Mouse (Mus musculus): ENCODE data around the gene Urm1. TPM values are rescaled to one million over a fixed set of nuclear protein-coding genes. Genes with fewer than 3 reads are reported as not detected.
A peak's percentile ranks its signal among the peaks of the same experiment; 100 is the strongest.

Gene Urm1
- polyA plus RNA-seq, 1 experiment from 2014 or later = 22.3 TPM

DNA sequence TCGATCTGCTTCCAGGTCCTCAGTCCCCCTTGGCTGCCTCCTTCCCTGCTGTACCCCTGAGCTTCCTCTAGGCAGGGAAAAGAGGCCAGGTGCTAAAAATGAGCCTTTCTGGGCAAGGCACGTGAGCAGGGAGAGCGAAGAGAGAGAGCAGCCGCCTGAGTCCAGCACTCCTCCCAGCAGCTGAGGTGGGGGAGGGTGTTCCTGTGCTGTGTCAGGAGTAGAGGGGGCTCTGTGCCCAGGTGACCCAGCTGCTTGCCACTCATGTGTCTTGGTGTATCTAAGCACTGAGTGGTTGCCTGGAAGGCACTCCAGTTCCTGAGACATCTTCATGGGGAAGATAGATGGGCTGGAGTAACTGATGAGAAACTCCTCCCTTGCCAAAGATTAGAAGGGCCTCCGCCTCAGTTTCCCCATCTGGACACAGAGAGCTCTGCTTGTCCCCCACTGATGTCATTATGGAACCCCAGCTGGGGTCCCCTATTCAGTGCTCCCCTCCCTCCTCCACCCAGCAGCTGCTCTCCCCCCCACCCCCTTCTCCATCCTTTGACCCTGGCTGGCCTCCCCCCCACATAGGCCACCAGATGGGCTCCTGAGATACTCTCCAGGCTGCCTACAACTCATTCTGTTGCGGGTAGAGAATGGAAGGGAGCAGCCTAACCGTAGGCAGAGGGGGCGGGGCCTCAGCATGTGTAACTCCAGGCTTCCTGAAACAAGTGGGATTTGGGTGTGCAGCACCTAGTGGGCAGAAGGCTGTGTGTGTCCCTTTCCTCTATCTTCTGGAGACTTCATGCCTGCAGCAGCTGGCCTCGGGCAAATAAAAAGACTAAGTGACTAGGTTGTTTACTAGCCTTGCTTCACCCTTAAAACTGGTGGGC, 23.6 kb downstream of the Urm1 start:
- Histone ChIP-seq H3K4me3 (peak overlapping the region; percentile 94), H3K9me3 (replicated peaks) (no peaks in the 10 kb centered on the region), H3K36me3 (peaks cover 51% of the 10 kb centered on the region), H3K27ac (replicated peaks) (peak overlapping the region; percentile 100), H3K27me3 (ENCODE audit: low read depth, poor library complexity, severe bottlenecking) (peaks cover 66% of the 10 kb centered on the region), H3K4me1 (peaks cover 98% of the 10 kb centered on the region)
- 38% methylated on average over 9 of the region's 9 CpGs for WGBS
- peak; percentile 68 for DNase-seq (ENCODE audit: low spot score)

DNA sequence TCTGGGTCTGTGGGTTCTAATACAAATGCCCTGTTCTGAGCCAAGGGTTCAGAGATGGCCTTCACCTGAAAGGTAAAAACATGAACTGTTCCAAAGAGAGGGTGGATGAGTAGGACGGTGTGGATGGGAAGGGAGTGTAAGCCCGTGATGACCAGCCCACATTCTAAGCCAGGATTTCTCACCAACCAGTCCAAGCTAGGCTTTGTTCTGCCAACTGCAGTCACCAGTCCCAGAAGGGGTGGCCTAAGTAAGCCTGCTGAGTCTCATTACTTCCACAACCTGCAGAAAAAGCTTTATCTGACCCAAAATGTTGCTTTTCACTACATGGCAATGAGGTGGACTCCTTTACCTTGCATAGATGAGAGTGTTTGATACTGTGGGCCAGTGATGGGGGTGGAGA, 24.2 kb downstream of the Urm1 start:
- Histone ChIP-seq H3K27me3 (ENCODE audit: low read depth, poor library complexity, severe bottlenecking) (peaks cover 73% of the 10 kb centered on the region), H3K27ac (replicated peaks) (peak overlapping the region; percentile 100), H3K9me3 (replicated peaks) (no peaks in the 10 kb centered on the region), H3K36me3 (peaks cover 51% of the 10 kb centered on the region), H3K4me3 (peak overlapping the region; percentile 94), H3K4me1 (peaks cover 98% of the 10 kb centered on the region)
- DNase-seq (ENCODE audit: low spot score) = peak; percentile 34
- 44% methylated on average over 2 of the region's 2 CpGs for WGBS

DNA sequence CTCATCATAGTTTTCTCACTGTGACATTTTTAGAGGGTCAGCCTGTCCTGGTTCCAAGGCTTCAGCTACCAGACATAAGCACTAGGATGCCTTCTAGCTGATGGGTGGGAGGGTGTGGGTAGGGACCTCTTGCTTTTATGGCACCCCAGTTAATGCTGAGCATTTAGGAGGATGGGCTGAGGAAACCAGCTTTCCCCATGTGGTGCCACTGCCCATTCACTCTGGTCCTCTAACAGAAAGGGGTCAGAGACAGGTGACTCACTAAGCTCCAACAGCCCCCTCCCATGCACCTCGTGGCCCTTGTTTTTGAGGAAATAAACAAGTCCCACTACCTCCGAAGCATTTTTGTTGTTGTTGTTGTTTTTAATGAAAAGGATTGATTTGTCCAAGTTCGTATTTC, 24.8 kb downstream of the Urm1 start:
- peaks cover 51% of the 10 kb centered on the region for H3K36me3 ChIP-seq
- WGBS = 9% methylated on average over 3 of the region's 3 CpGs
- peaks cover 98% of the 10 kb centered on the region for H3K4me1 ChIP-seq
- H3K4me3 ChIP-seq = peak overlapping the region; percentile 94
- peaks cover 76% of the 10 kb centered on the region for H3K27me3 ChIP-seq (ENCODE audit: low read depth, poor library complexity, severe bottlenecking)
- H3K27ac ChIP-seq (replicated peaks) = peak overlapping the region; percentile 100
- no peak for DNase-seq (ENCODE audit: low spot score)
- no peaks in the 10 kb centered on the region for H3K9me3 ChIP-seq (replicated peaks)

DNA sequence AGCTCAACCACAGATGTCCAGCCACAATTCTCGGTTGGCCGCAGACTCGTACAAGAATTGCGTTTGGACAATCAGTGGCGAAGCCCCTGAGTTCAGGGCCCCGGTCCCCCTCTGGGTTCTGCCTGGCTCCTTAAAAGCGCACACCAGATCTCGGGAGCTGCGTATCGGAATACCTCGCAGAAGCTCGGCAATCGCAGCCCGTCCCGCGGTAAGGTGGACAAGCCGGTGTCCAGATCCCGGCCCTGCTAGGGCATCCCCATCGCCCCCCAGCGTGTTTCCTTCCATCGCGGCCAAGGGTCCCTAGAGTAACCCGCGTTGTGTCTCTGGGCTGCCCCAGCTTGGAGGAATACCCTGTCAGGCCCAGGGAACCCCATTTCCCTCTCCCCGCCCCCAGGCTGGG, 25.8 kb downstream of the Urm1 start:
- Histone ChIP-seq H3K27me3 (ENCODE audit: low read depth, poor library complexity, severe bottlenecking) (peaks cover 76% of the 10 kb centered on the region), H3K27ac (replicated peaks) (peak overlapping the region; percentile 100), H3K9me3 (replicated peaks) (no peaks in the 10 kb centered on the region), H3K4me1 (peaks cover 98% of the 10 kb centered on the region), H3K4me3 (peak overlapping the region; percentile 94), H3K36me3 (peaks cover 46% of the 10 kb centered on the region)
- DNase-seq (ENCODE audit: low spot score) = no peak
- WGBS = 2% methylated on average over 25 of the region's 25 CpGs

DNA sequence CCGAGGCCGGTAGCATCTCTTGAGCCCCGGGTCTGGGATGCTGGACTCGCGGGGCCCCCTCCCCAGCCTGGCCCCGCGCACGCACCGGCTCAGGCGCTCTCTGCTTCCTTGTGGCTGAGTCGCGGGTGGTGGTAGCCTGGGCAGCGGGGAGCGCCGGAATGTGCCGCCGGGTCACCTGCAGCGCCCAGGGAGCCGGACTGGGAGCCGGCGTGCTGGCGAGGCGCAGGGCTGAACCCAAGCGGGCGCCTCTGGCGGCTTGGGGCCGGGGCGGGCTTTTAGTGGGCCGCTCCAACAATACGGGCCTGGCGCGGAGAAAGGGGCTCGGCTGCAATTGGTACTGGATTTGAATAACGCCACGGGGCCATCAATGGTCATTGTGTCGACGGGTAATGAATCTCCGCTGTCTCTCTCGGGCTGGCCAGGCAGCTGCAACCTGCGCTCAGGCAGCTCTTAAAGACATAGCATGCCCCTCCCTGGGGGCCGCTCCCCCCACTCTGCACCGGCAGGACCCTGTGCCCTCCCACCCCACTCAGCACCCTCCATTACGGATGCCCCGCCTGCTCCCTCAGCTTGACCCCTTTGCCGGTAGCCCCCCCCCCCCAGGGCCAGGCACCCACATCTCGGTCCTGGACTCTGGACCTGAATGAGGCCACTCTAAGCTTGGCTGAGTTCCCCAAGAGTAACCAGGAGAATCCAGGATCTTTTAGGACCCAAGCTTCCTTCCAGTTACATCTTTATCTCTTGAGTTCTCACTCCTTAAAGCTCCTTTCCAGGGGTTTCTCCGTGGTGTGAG, 26.4 kb downstream of the Urm1 start:
- H3K27me3 ChIP-seq (ENCODE audit: low read depth, poor library complexity, severe bottlenecking) = peaks cover 76% of the 10 kb centered on the region
- no peaks in the 10 kb centered on the region for H3K9me3 ChIP-seq (replicated peaks)
- 2% methylated on average over 47 of the region's 47 CpGs for WGBS
- DNase-seq (ENCODE audit: low spot score) = peak; percentile 89
- peak overlapping the region; percentile 94 for H3K4me3 ChIP-seq
- peaks cover 98% of the 10 kb centered on the region for H3K4me1 ChIP-seq
- H3K36me3 ChIP-seq = peaks cover 40% of the 10 kb centered on the region
- H3K27ac ChIP-seq (replicated peaks) = peak overlapping the region; percentile 100

DNA sequence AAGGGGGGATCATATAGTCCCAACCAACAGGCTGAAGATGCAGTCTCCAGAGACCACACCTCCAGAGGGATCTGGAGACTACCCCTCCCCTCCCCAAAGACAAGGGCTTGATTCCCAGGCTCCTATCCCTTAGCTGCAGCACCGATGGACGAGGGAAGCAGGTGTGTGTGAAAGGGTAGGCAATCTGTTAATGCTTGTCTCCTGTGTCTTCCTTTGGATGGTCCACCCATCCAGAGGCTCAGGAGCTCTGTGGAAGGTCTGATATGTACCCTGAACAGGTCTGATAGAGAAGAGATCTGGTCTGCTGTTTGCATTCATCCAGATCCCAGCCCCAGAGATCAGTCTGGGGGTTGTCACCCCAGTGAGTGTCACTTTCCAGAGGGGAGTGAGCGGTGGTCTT, 27.0 kb downstream of the Urm1 start:
- Histone ChIP-seq H3K36me3 (peaks cover 33% of the 10 kb centered on the region), H3K9me3 (replicated peaks) (no peaks in the 10 kb centered on the region), H3K27me3 (ENCODE audit: low read depth, poor library complexity, severe bottlenecking) (peaks cover 75% of the 10 kb centered on the region), H3K27ac (replicated peaks) (peak overlapping the region; percentile 100), H3K4me1 (peaks cover 100% of the 10 kb centered on the region), H3K4me3 (peak overlapping the region; percentile 94)
- 20% methylated on average over 3 of the region's 3 CpGs for WGBS
- DNase-seq (ENCODE audit: low spot score) = peak; percentile 41

DNA sequence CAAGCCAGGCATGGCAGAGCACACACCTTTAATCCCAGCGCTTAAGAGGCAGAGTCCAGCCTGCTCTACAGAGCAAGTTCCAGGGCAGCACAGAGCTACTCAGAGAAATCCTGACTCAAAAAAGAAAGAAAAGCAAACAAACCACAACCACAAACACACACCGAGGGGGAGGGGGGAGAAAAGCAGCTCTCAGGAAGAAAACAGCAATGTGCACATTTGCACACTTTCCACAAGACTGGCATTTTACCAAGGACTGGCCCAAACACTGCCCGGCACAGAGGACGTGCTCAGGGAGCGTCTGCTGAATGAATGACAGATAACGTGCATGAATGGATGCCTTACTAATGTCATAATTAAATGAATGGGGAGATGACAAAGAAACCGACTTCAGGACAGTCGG, 29.2 kb downstream of the Urm1 start:
- DNase-seq (ENCODE audit: low spot score) = no peak
- peak overlapping the region; percentile 100 for H3K27ac ChIP-seq (replicated peaks)
- H3K4me1 ChIP-seq = peaks cover 100% of the 10 kb centered on the region
- H3K9me3 ChIP-seq (replicated peaks) = no peaks in the 10 kb centered on the region
- WGBS = 65% methylated on average over 8 of the region's 8 CpGs
- peaks cover 54% of the 10 kb centered on the region for H3K27me3 ChIP-seq (ENCODE audit: low read depth, poor library complexity, severe bottlenecking)
- H3K4me3 ChIP-seq = no peak overlapping the region
- H3K36me3 ChIP-seq = peaks cover 12% of the 10 kb centered on the region

DNA sequence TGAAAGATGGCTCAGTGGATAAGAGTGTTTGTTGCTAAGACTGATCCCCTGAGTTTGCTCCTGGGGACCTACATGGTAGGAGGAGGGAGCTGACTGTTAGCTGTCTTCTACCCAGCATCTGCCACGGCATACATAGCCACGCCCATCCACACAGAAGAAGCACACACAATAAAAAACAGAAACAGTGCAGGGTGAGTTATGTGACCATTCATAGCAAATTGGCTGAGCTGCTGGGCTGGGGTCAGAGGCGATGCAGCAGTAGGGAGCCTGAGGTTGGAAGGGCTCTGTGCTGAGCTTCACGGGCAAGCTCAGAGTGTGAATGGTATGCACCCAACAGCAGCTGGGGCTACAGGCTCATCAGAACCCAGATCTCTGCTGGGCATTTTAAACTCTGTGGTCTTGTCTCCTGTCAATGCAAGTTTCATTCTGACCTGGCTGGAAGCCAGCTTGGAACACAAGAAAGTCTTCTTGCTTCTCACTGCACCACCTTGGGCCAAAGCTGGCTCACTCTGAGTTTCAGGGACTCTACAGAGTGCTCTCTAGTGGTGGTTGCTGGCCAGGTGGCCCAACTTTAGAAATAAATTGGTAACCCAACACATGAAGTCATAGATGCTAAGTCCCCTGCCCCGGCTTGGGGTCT, 30.1 kb downstream of the Urm1 start:
- Histone ChIP-seq H3K27me3 (ENCODE audit: low read depth, poor library complexity, severe bottlenecking) (peaks cover 47% of the 10 kb centered on the region), H3K4me3 (peak overlapping the region; percentile 7; the same call in 1 of the 2 replicates), H3K36me3 (peaks cover 3% of the 10 kb centered on the region), H3K4me1 (peaks cover 100% of the 10 kb centered on the region), H3K27ac (replicated peaks) (peak overlapping the region; percentile 100), H3K9me3 (replicated peaks) (no peaks in the 10 kb centered on the region)
- 57% methylated on average over 5 of the region's 5 CpGs for WGBS
- peak; percentile 17 for DNase-seq (ENCODE audit: low spot score)

DNA sequence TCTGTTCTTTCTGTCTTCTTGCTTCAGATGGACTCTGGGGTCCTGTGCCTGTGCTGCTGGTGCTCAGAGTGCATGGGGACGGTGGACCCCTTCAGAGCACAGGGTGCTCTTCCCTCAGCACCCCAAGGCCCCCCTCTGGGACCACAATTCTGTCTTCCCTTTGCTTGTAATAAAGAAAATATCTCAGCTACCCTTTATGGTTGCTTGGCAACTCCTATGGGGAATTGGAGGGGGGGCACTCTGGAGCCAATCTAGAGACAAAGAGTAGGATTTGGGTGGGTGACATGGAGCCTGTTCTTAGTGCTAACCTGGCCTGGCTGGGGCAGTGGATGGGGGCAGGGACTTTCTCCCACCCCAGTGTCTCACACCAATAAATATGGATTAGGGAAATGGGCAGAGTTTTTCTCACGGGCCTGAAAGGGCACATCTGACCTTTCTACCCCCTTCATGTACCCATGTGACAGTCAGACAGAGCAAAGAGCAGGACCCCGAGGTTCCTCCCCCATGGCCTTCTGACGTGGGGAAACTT, 33.1 kb downstream of the Urm1 start:
- H3K4me3 ChIP-seq = peak overlapping the region; percentile 17
- peak; percentile 80 for DNase-seq (ENCODE audit: low spot score)
- H3K4me1 ChIP-seq = peaks cover 100% of the 10 kb centered on the region
- peaks cover 25% of the 10 kb centered on the region for H3K27me3 ChIP-seq (ENCODE audit: low read depth, poor library complexity, severe bottlenecking)
- 15% methylated on average over 4 of the region's 4 CpGs for WGBS
- peak overlapping the region; percentile 100 for H3K27ac ChIP-seq (replicated peaks)
- H3K36me3 ChIP-seq = no peaks in the 10 kb centered on the region
- no peaks in the 10 kb centered on the region for H3K9me3 ChIP-seq (replicated peaks)

DNA sequence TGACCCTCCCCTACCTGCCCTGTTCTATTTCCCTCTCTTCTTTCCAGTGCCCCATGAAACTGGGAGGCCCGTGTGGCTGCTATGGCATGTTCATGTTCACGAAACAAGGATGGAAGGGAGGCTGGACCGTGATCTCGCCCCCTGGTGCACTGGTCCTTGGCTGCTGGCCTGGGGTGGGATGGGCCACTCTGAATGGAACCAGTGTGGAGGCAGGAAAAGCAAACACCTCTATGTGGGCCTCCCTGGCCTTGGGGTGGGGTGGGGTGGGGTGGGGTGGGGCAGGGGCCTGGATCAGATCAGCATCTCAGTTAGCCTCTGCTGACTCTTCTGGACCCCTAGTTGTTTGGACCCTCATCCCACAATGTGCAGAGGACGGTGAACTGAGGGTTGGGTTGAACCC, 33.9 kb downstream of the Urm1 start:
- Histone ChIP-seq H3K36me3 (no peaks in the 10 kb centered on the region), H3K9me3 (replicated peaks) (no peaks in the 10 kb centered on the region), H3K27me3 (ENCODE audit: low read depth, poor library complexity, severe bottlenecking) (peaks cover 25% of the 10 kb centered on the region), H3K4me1 (peaks cover 100% of the 10 kb centered on the region), H3K27ac (replicated peaks) (peak overlapping the region; percentile 100), H3K4me3 (peak overlapping the region; percentile 17)
- no peak for DNase-seq (ENCODE audit: low spot score)
- 41% methylated on average over 5 of the region's 5 CpGs for WGBS

DNA sequence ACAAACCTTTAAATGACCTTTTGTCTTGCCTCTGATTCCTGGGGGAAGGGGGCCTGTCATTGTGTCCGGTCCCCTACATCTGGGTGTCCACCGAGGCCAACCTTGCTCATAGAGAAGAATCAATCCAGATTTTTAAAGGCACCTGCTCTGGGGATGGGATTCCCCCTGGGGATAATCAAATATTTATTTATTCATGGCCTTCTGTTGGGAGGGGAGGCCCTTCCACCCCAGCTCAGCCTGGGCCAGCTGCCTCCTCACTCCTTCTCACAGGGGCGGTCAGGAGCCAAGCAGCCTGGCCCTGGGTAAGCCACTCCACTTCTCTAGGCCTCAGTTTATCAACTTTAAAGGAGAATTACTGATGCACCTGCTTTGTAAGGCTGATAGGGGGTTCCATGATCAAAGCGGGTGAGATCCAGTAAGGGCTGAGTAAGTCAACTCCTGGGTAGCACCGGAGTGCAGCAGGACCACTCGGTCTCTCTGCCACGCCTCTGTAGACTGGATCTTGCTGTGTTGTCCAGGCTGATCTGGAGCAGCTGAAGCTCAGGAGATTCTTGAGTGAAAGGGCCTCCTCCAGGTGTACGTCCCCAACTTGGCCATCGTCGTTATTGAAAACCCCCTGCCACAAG, 35.8 kb downstream of the Urm1 start:
- H3K36me3 ChIP-seq = no peaks in the 10 kb centered on the region
- peaks cover 87% of the 10 kb centered on the region for H3K4me1 ChIP-seq
- peak; percentile 67 for DNase-seq (ENCODE audit: low spot score)
- H3K27me3 ChIP-seq (ENCODE audit: low read depth, poor library complexity, severe bottlenecking) = peaks cover 18% of the 10 kb centered on the region
- WGBS = 59% methylated on average over 10 of the region's 10 CpGs
- peak overlapping the region; percentile 100 for H3K27ac ChIP-seq (replicated peaks)
- H3K9me3 ChIP-seq (replicated peaks) = no peaks in the 10 kb centered on the region
- peak overlapping the region; percentile 34 for H3K4me3 ChIP-seq
